Mouse (Mus musculus) brain, embryonic 14.5 days (tissue): ENCODE results near the gene Ak1.

Experiments used
- CTCF ChIP-seq: fragments of 200-500 bp; IDR thresholded peaks from 2 replicates; pipeline ENCODE4 v1.5.1; 2012; ENCODE audit warnings: inconsistent platforms, mild to moderate bottlenecking, moderate library complexity, borderline replicate concordance; ENCODE audit not compliant: insufficient read depth, insufficient read length; ENCODE audit errors: extremely low read depth
- POLR2A ChIP-seq: fragments of 200-500 bp; IDR thresholded peaks from 2 replicates; pipeline ENCODE4 v1.6.1; 2012; ENCODE audit warnings: mild to moderate bottlenecking, inconsistent platforms, borderline replicate concordance; ENCODE audit not compliant: poor library complexity, insufficient read depth, insufficient read length, severe bottlenecking; ENCODE audit errors: extremely low read depth

GRCm38 (mm10) chr2:32644083-32644482, 22.5 kb downstream of the Ak1 start:
- TF ChIP-seq CTCF (no peak), POLR2A (no peak)
